8 mouse cellular contexts compared by ENCODE assay signal in genomic region chr1:192136561-192137290, GRCm38 (mm10). TPM values are rescaled to one million over a fixed set of nuclear protein-coding genes. Genes with fewer than 3 reads are reported as not detected.
A peak's percentile ranks its signal among the peaks of the same experiment; 100 is the strongest.
DNase-seq lines count a peak whose midpoint lies in the region; ATAC-seq lines count a peak whose summit lies in the region.

No protein-coding gene starts in this region.

- DNase-seq in WW6 (ENCODE audit: low read depth, low spot score), result peak; percentile 61
- peak; percentile 77 to 82 for DNase-seq in cerebellum, postnatal 36 days
- peak; percentile 73 to 86 for DNase-seq in frontal cortex, postnatal 36 days (ENCODE audit: low spot score in 2 of 2)
- peak; percentile 68 for DNase-seq in left cerebral cortex, adult 11 months (ENCODE audit: low spot score)
- DNase-seq in lung, postnatal 36 days, result peak; percentile 81
- DNase-seq in retina, embryonic 14.5 days (ENCODE audit: low spot score), result peak; percentile 84
- DNase-seq in thymus, postnatal 36 days, result peak; percentile 57 to 65

- peak overlapping the region; percentile 99 for H3K27ac ChIP-seq in hindbrain, embryonic 15.5 days (replicated peaks)

- under 1% methylated on average over 52 of the region's 55 CpGs for WGBS in hindbrain, embryonic 15.5 days

- H3K4me3 ChIP-seq in hindbrain, embryonic 15.5 days, result peak overlapping the region; percentile 96

- peaks cover 6% of the 10 kb centered on the region; the same call in 1 of the 2 replicates for H3K36me3 ChIP-seq in hindbrain, embryonic 15.5 days

- ATAC-seq in hindbrain, embryonic 15.5 days (ENCODE audit: low FRiP score, low read depth), result peak; percentile 84

- no peaks in the 10 kb centered on the region for H3K9me3 ChIP-seq in hindbrain, embryonic 15.5 days

- no peaks in the 10 kb centered on the region for H3K27me3 ChIP-seq in hindbrain, embryonic 15.5 days

- peaks cover 34% of the 10 kb centered on the region for H3K4me1 ChIP-seq in hindbrain, embryonic 15.5 days (replicated peaks)

- peak overlapping the region; percentile 91 for H3K4me2 ChIP-seq in hindbrain, embryonic 15.5 days

- peak overlapping the region; percentile 99 for H3K9ac ChIP-seq in hindbrain, embryonic 15.5 days

RNA-seq across cellular contexts. Expression of gene Rcor3, which starts 1.1 kb away (rescaled TPM):
- 32.9 and 41.8 TPM in 2 replicates for polyA plus RNA-seq in hindbrain, embryonic 15.5 days (2015; fragmentation: Nextera tagmentation; extraction: Ambion mirVana)

RNA-seq across cellular contexts. Expression of gene Traf5, which starts 44.4 kb away (rescaled TPM):
- 1.7 and 3.3 TPM in 2 replicates for polyA plus RNA-seq in hindbrain, embryonic 15.5 days (2015; fragmentation: Nextera tagmentation; extraction: Ambion mirVana)

RNA-seq across cellular contexts. Expression of gene Kcnh1, which starts 53.8 kb away (rescaled TPM):
- 3.3 and 3.6 TPM in 2 replicates for polyA plus RNA-seq in hindbrain, embryonic 15.5 days (2015; fragmentation: Nextera tagmentation; extraction: Ambion mirVana)

Comparison
In these comparisons a context has a peak if more than half of its experiments do, and no peak if none do; other contexts are left out.
1. Peak in every context shown above with its lines: DNase-seq, ATAC-seq, H3K4me3 ChIP-seq and H3K27ac ChIP-seq.